Mouse (Mus musculus): ENCODE results near the gene Coasy.

DNA sequence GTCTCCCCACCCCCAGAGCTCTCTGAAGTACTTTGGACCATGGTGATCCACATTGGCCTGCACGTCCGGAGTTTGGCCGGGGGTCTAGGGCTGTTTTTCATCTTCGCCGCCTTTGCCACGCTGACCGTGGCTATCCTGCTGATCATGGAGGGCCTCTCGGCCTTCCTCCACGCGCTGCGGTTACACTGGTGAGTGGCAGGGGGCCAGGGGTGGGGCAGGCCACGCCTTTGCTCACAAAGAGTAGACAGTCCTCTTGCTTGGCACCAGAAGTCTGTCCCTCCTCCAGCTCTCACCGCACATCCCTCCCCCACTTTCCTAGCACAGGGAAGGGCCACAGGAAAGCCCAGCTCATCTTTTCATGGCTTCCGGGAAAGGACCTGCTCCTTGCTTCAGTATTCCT lies 26.9 kb upstream of the Coasy start:
- no peak for TF ChIP-seq GATA1 (IDR thresholded peaks at IDR 0.05; ENCODE audit: low read length)
- no peak for TF ChIP-seq TAL1 (IDR thresholded peaks at IDR 0.05; ENCODE audit: low read length)

All from erythroblast, embryonic 14.5 days (primary cell).